Mouse (Mus musculus): ENCODE measurements around the gene Casp8. TPM values are rescaled to one million over a fixed set of nuclear protein-coding genes. Genes with fewer than 3 reads are reported as not detected.
"Not testable (repeated sequence)": the region's sequence is repeated elsewhere in the genome, so short reads cannot be mapped to it uniquely, and the experiment has no call there.

Gene Casp8
- polyA plus RNA-seq, 1 experiment from 2014 or later = 15.5 TPM

DNA sequence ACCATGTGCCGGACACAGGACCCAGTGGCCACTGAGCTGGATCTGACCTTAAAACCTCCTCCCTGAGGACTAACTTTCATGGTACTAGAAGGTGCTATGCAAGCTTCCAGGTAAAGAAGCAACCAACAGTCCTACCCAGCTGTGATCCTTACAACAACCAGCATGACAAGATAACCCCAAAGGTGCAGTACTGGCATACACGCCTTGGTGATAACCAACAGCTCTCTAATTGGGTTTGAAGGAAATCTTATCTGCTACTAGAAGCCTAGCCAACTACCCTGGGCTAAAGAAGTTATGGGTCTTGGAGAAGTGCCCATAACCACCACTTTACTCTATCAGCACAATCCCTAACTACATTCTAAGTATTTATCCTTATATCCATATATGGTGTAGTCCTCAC is 8.9 kb upstream of the Casp8 start:
- H3K4me1 ChIP-seq (ENCODE audit: control insufficient read depth, insufficient read depth, low read length) = no peaks in the 10 kb centered on the region
- no peak overlapping the region for H3K4me3 ChIP-seq (ENCODE audit: low read depth, low read length)
- no peak overlapping the region for H3K9ac ChIP-seq (replicated peaks; ENCODE audit: low read length)
- ATAC-seq (replicated peaks; ENCODE audit: insufficient number of reproducible peaks, low FRiP score, low TSS enrichment, low read depth) (no peak), DNase-seq (ENCODE audit: low spot score) (no peak)
- no peak overlapping the region for H3K4me2 ChIP-seq (ENCODE audit: low read depth, low read length)
- WGBS = 91% methylated on average over 2 of the region's 2 CpGs
- no peak overlapping the region for H3K27ac ChIP-seq (replicated peaks; ENCODE audit: low read depth, low read length)
- H3K36me3 ChIP-seq (replicated peaks; ENCODE audit: control insufficient read depth, insufficient read depth, low read depth, low read length) = no peaks in the 10 kb centered on the region
- H3K9me3 ChIP-seq (replicated peaks; ENCODE audit: control insufficient read depth, low read length) = no peaks in the 10 kb centered on the region
- H3K27me3 ChIP-seq (ENCODE audit: control insufficient read depth, insufficient read depth, low read length) = no peaks in the 10 kb centered on the region

GRCm38 (mm10) chr1:58788410-58788809 is 6.8 kb upstream of the Casp8 start:
- Histone ChIP-seq H3K36me3 (replicated peaks; ENCODE audit: control insufficient read depth, insufficient read depth, low read depth, low read length) (no peaks in the 10 kb centered on the region), H3K27me3 (ENCODE audit: control insufficient read depth, insufficient read depth, low read length) (no peaks in the 10 kb centered on the region), H3K27ac (replicated peaks; ENCODE audit: low read depth, low read length) (no peak overlapping the region), H3K4me2 (ENCODE audit: low read depth, low read length) (no peak overlapping the region), H3K9me3 (replicated peaks; ENCODE audit: control insufficient read depth, low read length) (no peaks in the 10 kb centered on the region), H3K4me3 (ENCODE audit: low read depth, low read length) (no peak overlapping the region), H3K9ac (replicated peaks; ENCODE audit: low read length) (no peak overlapping the region), H3K4me1 (ENCODE audit: control insufficient read depth, insufficient read depth, low read length) (no peaks in the 10 kb centered on the region)
- no peak for ATAC-seq (replicated peaks; ENCODE audit: insufficient number of reproducible peaks, low FRiP score, low TSS enrichment, low read depth)
- WGBS = 97% methylated on average over 4 of the region's 4 CpGs
- DNase-seq (ENCODE audit: low spot score) = no peak

DNA sequence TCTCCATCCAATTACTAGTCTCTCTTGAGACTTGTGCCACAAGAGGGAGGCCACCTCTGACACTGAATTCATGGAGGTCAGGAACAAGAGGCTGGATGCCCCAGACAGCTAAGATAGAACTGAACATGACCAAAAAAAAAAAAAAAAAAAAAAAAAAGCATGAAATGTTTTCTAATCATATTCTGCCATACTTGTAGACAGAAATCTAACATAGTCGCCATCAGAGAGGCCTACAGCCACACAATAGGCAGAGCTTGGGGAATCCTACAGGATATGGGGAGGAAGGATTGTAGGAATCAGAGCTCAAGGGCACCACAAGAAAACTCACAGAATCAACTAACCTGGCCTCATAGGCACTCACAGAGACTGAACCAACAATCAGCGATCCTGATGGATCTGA is 469 bp upstream of the Casp8 start:
- no peak overlapping the region; the same call in 1 of the 2 replicates for H3K4me3 ChIP-seq (ENCODE audit: low read depth, low read length)
- WGBS = 48% methylated on average over 2 of the region's 2 CpGs
- no peaks in the 10 kb centered on the region for H3K36me3 ChIP-seq (replicated peaks; ENCODE audit: control insufficient read depth, insufficient read depth, low read depth, low read length)
- DNase-seq (ENCODE audit: low spot score) (no peak), ATAC-seq (replicated peaks; ENCODE audit: insufficient number of reproducible peaks, low FRiP score, low TSS enrichment, low read depth) (no peak)
- no peak overlapping the region for H3K4me2 ChIP-seq (ENCODE audit: low read depth, low read length)
- no peaks in the 10 kb centered on the region for H3K27me3 ChIP-seq (ENCODE audit: control insufficient read depth, insufficient read depth, low read length)
- H3K4me1 ChIP-seq (ENCODE audit: control insufficient read depth, insufficient read depth, low read length) = no peaks in the 10 kb centered on the region
- no peak overlapping the region for H3K27ac ChIP-seq (replicated peaks; ENCODE audit: low read depth, low read length)
- no peaks in the 10 kb centered on the region for H3K9me3 ChIP-seq (replicated peaks; ENCODE audit: control insufficient read depth, low read length)
- no peak overlapping the region for H3K9ac ChIP-seq (replicated peaks; ENCODE audit: low read length)

DNA sequence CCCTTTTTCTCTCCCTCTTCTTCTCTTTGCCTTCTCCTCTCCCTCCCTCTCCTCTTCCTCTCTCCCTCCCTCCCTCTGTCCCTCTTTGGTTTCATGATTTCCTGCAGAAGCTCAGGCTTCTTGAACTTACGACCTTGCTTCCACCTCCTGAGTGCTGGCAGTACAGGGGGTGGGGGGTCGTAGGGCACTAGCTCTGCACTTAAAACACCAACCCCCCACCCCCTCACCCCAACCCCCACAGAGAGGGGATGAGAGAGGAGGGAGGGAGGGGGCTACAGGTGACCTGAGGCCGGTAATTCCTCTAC is 837 bp downstream of the Casp8 start:
- Histone ChIP-seq H3K9me3 (replicated peaks; ENCODE audit: control insufficient read depth, low read length) (no peaks in the 10 kb centered on the region), H3K9ac (replicated peaks; ENCODE audit: low read length) (peak overlapping the region; percentile 76), H3K27me3 (ENCODE audit: control insufficient read depth, insufficient read depth, low read length) (no peaks in the 10 kb centered on the region), H3K4me1 (ENCODE audit: control insufficient read depth, insufficient read depth, low read length) (no peaks in the 10 kb centered on the region), H3K27ac (replicated peaks; ENCODE audit: low read depth, low read length) (no peak overlapping the region), H3K4me2 (ENCODE audit: low read depth, low read length) (peak overlapping the region; percentile 74), H3K4me3 (ENCODE audit: low read depth, low read length) (peak overlapping the region; percentile 45), H3K36me3 (replicated peaks; ENCODE audit: control insufficient read depth, insufficient read depth, low read depth, low read length) (no peaks in the 10 kb centered on the region)
- ATAC-seq (replicated peaks; ENCODE audit: insufficient number of reproducible peaks, low FRiP score, low TSS enrichment, low read depth) (no peak), DNase-seq (ENCODE audit: low spot score) (no peak)
- 5% methylated on average over 3 of the region's 3 CpGs for WGBS

DNA sequence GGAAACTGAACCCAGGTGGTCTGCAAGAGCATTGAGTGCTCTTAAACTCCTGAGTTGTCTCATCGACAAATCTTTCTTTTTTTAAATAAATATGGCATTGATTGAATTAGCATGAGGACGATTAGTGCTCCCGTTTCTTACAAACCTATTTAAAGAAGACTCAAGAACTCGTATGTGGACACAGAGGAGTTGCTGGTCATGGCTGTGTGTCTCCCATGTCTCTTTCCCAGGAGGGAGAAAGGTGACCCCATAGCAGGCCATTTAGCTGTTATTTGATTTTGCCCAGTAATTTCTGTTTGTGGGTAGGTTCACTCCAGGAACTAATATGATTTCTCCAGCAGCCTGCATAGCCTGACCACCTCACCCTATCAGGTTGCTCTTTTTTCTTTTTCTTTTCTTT is 1.7 kb downstream of the Casp8 start:
- no peaks in the 10 kb centered on the region for H3K27me3 ChIP-seq (ENCODE audit: control insufficient read depth, insufficient read depth, low read length)
- no peak overlapping the region for H3K4me3 ChIP-seq (ENCODE audit: low read depth, low read length)

GRCm38 (mm10) chr1:58797370-58797769 is 2.2 kb downstream of the Casp8 start:
- Histone ChIP-seq H3K27me3 (ENCODE audit: control insufficient read depth, insufficient read depth, low read length) (no peaks in the 10 kb centered on the region), H3K36me3 (replicated peaks; ENCODE audit: control insufficient read depth, insufficient read depth, low read depth, low read length) (no peaks in the 10 kb centered on the region), H3K27ac (replicated peaks; ENCODE audit: low read depth, low read length) (no peak overlapping the region), H3K4me3 (ENCODE audit: low read depth, low read length) (no peak overlapping the region), H3K4me1 (ENCODE audit: control insufficient read depth, insufficient read depth, low read length) (no peaks in the 10 kb centered on the region), H3K9ac (replicated peaks; ENCODE audit: low read length) (no peak overlapping the region), H3K4me2 (ENCODE audit: low read depth, low read length) (no peak overlapping the region), H3K9me3 (replicated peaks; ENCODE audit: control insufficient read depth, low read length) (no peaks in the 10 kb centered on the region)
- 78% methylated on average over 2 of the region's 2 CpGs for WGBS
- ATAC-seq (replicated peaks; ENCODE audit: insufficient number of reproducible peaks, low FRiP score, low TSS enrichment, low read depth) = no peak
- DNase-seq (ENCODE audit: low spot score) = no peak

More for the DNA sequence above, 1.7 kb downstream of the Casp8 start:
- Histone ChIP-seq H3K36me3 (replicated peaks; ENCODE audit: control insufficient read depth, insufficient read depth, low read depth, low read length) (no peaks in the 10 kb centered on the region), H3K9me3 (replicated peaks; ENCODE audit: control insufficient read depth, low read length) (no peaks in the 10 kb centered on the region), H3K9ac (replicated peaks; ENCODE audit: low read length) (no peak overlapping the region), H3K27ac (replicated peaks; ENCODE audit: low read depth, low read length) (no peak overlapping the region), H3K4me2 (ENCODE audit: low read depth, low read length) (no peak overlapping the region), H3K4me1 (ENCODE audit: control insufficient read depth, insufficient read depth, low read length) (no peaks in the 10 kb centered on the region)
- WGBS = 65% methylated on average over 4 of the region's 4 CpGs
- ATAC-seq (replicated peaks; ENCODE audit: insufficient number of reproducible peaks, low FRiP score, low TSS enrichment, low read depth) (no peak), DNase-seq (ENCODE audit: low spot score) (no peak)

DNA sequence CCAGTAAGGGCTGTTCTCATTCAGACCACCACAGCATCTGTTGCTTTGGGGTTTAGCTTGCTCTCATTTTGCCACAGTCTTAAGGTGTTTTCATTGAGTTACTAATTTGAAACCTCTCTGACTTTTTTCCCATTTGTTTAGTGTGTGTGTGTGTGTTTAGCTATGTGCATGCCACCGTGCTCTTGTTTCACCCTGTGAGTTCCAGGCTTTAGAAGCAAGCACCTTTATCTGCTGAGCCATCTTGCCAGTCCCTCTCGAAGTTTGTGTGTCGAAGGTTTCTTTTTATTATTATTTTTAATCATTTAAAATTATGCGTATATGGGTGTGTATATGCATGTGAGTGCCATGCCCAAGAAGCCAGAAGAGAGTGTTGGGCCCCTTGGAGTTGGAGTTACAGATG is 3.7 kb downstream of the Casp8 start:
- DNase-seq (ENCODE audit: low spot score) = no peak
- no peaks in the 10 kb centered on the region for H3K27me3 ChIP-seq (ENCODE audit: control insufficient read depth, insufficient read depth, low read length)
- 94% methylated on average over 4 of the region's 4 CpGs for WGBS
- no peak overlapping the region for H3K27ac ChIP-seq (replicated peaks; ENCODE audit: low read depth, low read length)
- H3K36me3 ChIP-seq (replicated peaks; ENCODE audit: control insufficient read depth, insufficient read depth, low read depth, low read length) = no peaks in the 10 kb centered on the region
- H3K4me3 ChIP-seq (ENCODE audit: low read depth, low read length) = no peak overlapping the region
- no peaks in the 10 kb centered on the region for H3K4me1 ChIP-seq (ENCODE audit: control insufficient read depth, insufficient read depth, low read length)
- no peak overlapping the region for H3K4me2 ChIP-seq (ENCODE audit: low read depth, low read length)
- ATAC-seq (replicated peaks; ENCODE audit: insufficient number of reproducible peaks, low FRiP score, low TSS enrichment, low read depth) = no peak
- H3K9ac ChIP-seq (replicated peaks; ENCODE audit: low read length) = no peak overlapping the region
- H3K9me3 ChIP-seq (replicated peaks; ENCODE audit: control insufficient read depth, low read length) = no peaks in the 10 kb centered on the region

- WGBS = 79% methylated on average over 7 of the region's 7 CpGs
- H3K4me1 ChIP-seq (ENCODE audit: control insufficient read depth, insufficient read depth, low read length); H3K27ac ChIP-seq (replicated peaks; ENCODE audit: low read depth, low read length); DNase-seq (ENCODE audit: low spot score); H3K27me3 ChIP-seq (ENCODE audit: control insufficient read depth, insufficient read depth, low read length); ATAC-seq (replicated peaks; ENCODE audit: insufficient number of reproducible peaks, low FRiP score, low TSS enrichment, low read depth); H3K9ac ChIP-seq (replicated peaks; ENCODE audit: low read length); H3K4me3 ChIP-seq (ENCODE audit: low read depth, low read length); H3K36me3 ChIP-seq (replicated peaks; ENCODE audit: control insufficient read depth, insufficient read depth, low read depth, low read length); H3K9me3 ChIP-seq (replicated peaks; ENCODE audit: control insufficient read depth, low read length); H3K4me2 ChIP-seq (ENCODE audit: low read depth, low read length): not testable (repeated sequence)
These were observed 5.5 kb downstream of the Casp8 start for GRCm38 (mm10) chr1:58800644-58801043.
